Mouse (Mus musculus) stomach, postnatal 0 days (tissue): ENCODE data around the gene Cxcl2.
A peak's percentile ranks its signal among the peaks of the same experiment; 100 is the strongest.

Experiments used
- CTCF ChIP-seq: IDR thresholded peaks from 2 replicates; pipeline ENCODE4 v1.5.1; 2016; ENCODE audit warnings: antibody characterized with exemption, low read depth, mild to moderate bottlenecking, moderate library complexity
- EP300 ChIP-seq: optimal IDR thresholded peaks from 2 replicates; pipeline ENCODE3; 2016; ENCODE audit warnings: antibody characterized with exemption

DNA sequence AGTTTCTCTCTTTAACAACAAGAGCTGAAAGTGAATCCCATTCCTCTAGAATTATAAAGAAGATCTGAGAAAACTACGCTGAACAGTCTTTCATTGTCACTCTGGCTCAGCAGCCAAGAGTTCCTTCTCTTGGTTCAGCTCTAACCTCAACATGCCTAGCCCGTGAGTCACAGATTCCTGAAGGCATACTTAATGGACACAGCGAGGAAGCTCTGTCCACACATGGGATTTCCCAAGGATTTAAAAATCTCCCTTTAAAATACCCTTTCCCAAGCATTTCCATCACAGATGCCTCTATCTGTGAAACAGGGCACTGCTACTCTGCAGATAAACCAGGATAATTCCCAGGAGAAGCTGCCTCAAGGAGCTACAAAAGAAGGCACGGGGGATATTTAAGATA, 27.6 kb upstream of the Cxcl2 start:
- TF ChIP-seq CTCF (peak; percentile 45), EP300 (no peak)
